Mouse (Mus musculus) hindbrain, embryonic 13.5 days (tissue): Measurements from ENCODE around the gene Pknox1. TPM values are rescaled to one million over a fixed set of nuclear protein-coding genes. Genes with fewer than 3 reads are reported as not detected.

Experiments used
- ATAC-seq: fragments of 200-750 bp; cut with Nextera tagmentation; 2 replicates; pipeline ENCODE4 v1.8.0; 2017; ENCODE audit warnings: moderate TSS enrichment; ENCODE audit not compliant: low FRiP score
- H3K27ac ChIP-seq: fragments of 300-500 bp; sonication (generic); 2 replicates; pipeline ENCODE4 v1.5.1; 2015; ENCODE audit warnings: inconsistent platforms, mild to moderate bottlenecking, moderate library complexity
- H3K27me3 ChIP-seq: fragments of 300-500 bp; sonication (generic); 2 replicates; pipeline ENCODE4 v1.6.1; 2015; ENCODE audit warnings: mild to moderate bottlenecking, inconsistent platforms
- H3K36me3 ChIP-seq: fragments of 300-500 bp; sonication (generic); 2 replicates; pipeline ENCODE4 v1.6.1; 2015; ENCODE audit warnings: mild to moderate bottlenecking, inconsistent platforms
- H3K4me1 ChIP-seq: fragments of 300-500 bp; sonication (generic); replicated peaks from 2 replicates; pipeline ENCODE4 v1.6.1; 2015; ENCODE audit warnings: inconsistent platforms
- H3K4me2 ChIP-seq: fragments of 300-500 bp; sonication (generic); 2 replicates; pipeline ENCODE4 v1.6.1; 2015; ENCODE audit warnings: inconsistent platforms, mild to moderate bottlenecking, moderate library complexity
- H3K4me3 ChIP-seq: fragments of 300-500 bp; sonication (generic); 2 replicates; pipeline ENCODE4 v1.5.1; 2015; ENCODE audit warnings: mild to moderate bottlenecking, inconsistent platforms
- H3K9ac ChIP-seq: fragments of 300-500 bp; sonication (generic); 2 replicates; pipeline ENCODE4 v1.6.1; 2015; ENCODE audit warnings: mild to moderate bottlenecking, inconsistent platforms
- H3K9me3 ChIP-seq: fragments of 300-500 bp; sonication (generic); 2 replicates; pipeline ENCODE4 v1.6.1; 2016; ENCODE audit warnings: inconsistent platforms
- WGBS: fragments of 180-500 bp; shearing (Covaris S2); methylation state at CpG from one replicate; pipeline ENCODE4 v1.1.7; 2015; 5-methylcytosine and 5-hydroxymethylcytosine counted together
- microRNA-seq: library from miRNA; unstranded; fragments of <30 nt; microRNA quantifications from one replicate; pipeline ENCODE4, GENCODE M21; 2016
- polyA plus RNA-seq: library from polyadenylated mRNA; unstranded; fragments of >200 nt; fragmentation: Nextera tagmentation; extraction: Ambion mirVana; gene quantifications from 2 replicates; pipeline ENCODE4 v1.2.1, GENCODE M21; 2015

The Pknox1 gene
- polyA plus RNA-seq, 1 experiment from 2014 or later, result 42.5 TPM

- Histone ChIP-seq H3K27me3 (peaks cover 36% of the 10 kb centered on the region), H3K4me2 (no peak overlapping the region), H3K9me3 (no peaks in the 10 kb centered on the region), H3K9ac (no peak overlapping the region), H3K4me1 (peaks cover 22% of the 10 kb centered on the region), H3K36me3 (peaks cover 2% of the 10 kb centered on the region; the same call in 1 of the 2 replicates), H3K4me3 (no peak overlapping the region), H3K27ac (no peak overlapping the region)
- 56% methylated on average over 4 of the region's 4 CpGs for WGBS
- ATAC-seq, result no peak
Observed at GRCm38 (mm10) chr17:31639651-31640050, 75.1 kb downstream of the Pknox1 start.

DNA sequence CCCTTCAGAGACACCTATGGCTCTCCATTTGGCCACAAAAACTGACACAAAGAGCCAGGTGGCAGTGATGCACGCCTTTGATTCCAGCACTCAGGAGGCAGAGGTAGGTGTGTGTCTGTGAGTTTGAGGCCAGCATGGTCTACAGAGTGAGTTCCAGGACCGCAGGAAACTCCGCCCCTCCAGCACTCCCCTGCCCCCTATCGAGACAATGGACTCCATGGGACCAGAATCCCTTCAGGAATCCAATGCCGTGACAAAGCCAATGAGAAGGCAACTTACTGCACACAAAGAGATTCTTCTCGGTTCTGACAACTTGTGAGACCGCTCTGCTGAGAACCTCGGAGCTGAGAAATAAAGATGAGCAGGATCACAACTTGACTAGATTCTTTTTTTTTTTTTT is 77.8 kb downstream of the Pknox1 start:
- peaks cover 25% of the 10 kb centered on the region for H3K36me3 ChIP-seq
- H3K9ac ChIP-seq, result no peak overlapping the region
- H3K27ac ChIP-seq, result no peak overlapping the region
- no peak for ATAC-seq
- peaks cover 10% of the 10 kb centered on the region for H3K27me3 ChIP-seq
- peaks cover 8% of the 10 kb centered on the region for H3K4me1 ChIP-seq
- 43% methylated on average over 8 of the region's 8 CpGs for WGBS
- no peaks in the 10 kb centered on the region for H3K9me3 ChIP-seq
- no peak overlapping the region for H3K4me2 ChIP-seq
- no peak overlapping the region for H3K4me3 ChIP-seq

GRCm38 (mm10) chr17:31642913-31643312 is 78.4 kb downstream of the Pknox1 start:
- Histone ChIP-seq H3K4me3 (no peak overlapping the region), H3K27ac (no peak overlapping the region), H3K9me3 (no peaks in the 10 kb centered on the region), H3K9ac (no peak overlapping the region), H3K27me3 (peaks cover 5% of the 10 kb centered on the region; the same call in 1 of the 2 replicates), H3K4me2 (no peak overlapping the region), H3K36me3 (peaks cover 31% of the 10 kb centered on the region), H3K4me1 (0 out of 2 replicates have a peak, but pooled peaks cover 2% of the 10 kb centered on the region)
- ATAC-seq, result no peak
- 71% methylated on average over 4 of the region's 4 CpGs for WGBS

GRCm38 (mm10) chr17:31646199-31647002 is 81.9 kb downstream of the Pknox1 start:
- Histone ChIP-seq H3K4me2 (no peak overlapping the region), H3K4me3 (no peak overlapping the region), H3K27me3 (no peaks in the 10 kb centered on the region), H3K4me1 (no peaks in the 10 kb centered on the region), H3K27ac (no peak overlapping the region), H3K36me3 (peaks cover 66% of the 10 kb centered on the region), H3K9ac (no peak overlapping the region), H3K9me3 (no peaks in the 10 kb centered on the region)
- no peak for ATAC-seq
- 94% methylated on average over 5 of the region's 5 CpGs for WGBS

DNA sequence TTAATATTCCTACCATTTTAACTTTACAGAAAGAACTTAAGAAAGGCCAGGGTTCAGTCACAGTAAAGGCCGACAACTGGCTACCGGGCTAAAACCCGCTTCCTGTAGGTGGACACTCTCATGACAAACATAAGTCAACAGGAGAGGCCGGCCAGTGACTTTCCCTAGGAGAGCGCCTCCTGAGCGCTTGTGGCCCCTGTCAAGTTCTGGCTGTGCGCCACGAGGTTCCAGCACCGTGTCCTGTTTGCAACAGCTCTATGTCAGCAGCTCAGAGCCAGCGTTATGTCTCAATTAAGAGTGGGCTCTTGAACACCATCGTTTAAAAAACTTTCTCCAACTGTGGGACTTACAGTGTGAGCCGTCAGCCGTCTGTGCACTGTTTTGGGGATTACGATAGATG is 87.6 kb downstream of the Pknox1 start:
- Histone ChIP-seq H3K27ac (no peak overlapping the region), H3K27me3 (no peaks in the 10 kb centered on the region), H3K4me1 (peaks cover 12% of the 10 kb centered on the region), H3K36me3 (peaks cover 87% of the 10 kb centered on the region), H3K9ac (no peak overlapping the region), H3K4me3 (no peak overlapping the region), H3K9me3 (no peaks in the 10 kb centered on the region), H3K4me2 (no peak overlapping the region)
- 93% methylated on average over 14 of the region's 14 CpGs for WGBS
- no peak for ATAC-seq

DNA sequence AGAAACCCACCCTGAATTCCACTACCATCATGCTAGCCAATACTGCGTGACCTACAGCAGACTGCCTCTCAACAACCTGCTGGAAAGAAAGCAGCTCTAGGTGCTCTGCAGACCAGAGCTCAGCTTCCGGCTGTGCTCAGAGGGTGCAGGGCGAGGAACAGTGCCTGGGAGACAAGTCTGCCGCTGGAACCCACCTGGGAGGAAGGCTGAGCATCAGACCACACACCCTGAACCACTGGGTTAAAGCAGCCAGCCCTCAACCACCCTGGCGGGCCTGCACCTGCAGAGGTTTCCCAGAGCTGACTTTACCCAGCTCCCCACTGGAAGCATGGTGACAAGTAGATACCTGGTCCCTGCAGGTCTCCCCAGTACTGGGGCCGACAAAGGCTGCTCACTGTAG is 88.7 kb downstream of the Pknox1 start:
- Histone ChIP-seq H3K4me2 (no peak overlapping the region), H3K27ac (no peak overlapping the region), H3K4me3 (no peak overlapping the region), H3K36me3 (peaks cover 76% of the 10 kb centered on the region), H3K9me3 (no peaks in the 10 kb centered on the region), H3K4me1 (peaks cover 19% of the 10 kb centered on the region), H3K9ac (no peak overlapping the region), H3K27me3 (no peaks in the 10 kb centered on the region)
- ATAC-seq, result no peak
- 92% methylated on average over 6 of the region's 6 CpGs for WGBS

GRCm38 (mm10) chr17:31655366-31655765 is 90.8 kb downstream of the Pknox1 start:
- Histone ChIP-seq H3K27ac (no peak overlapping the region), H3K9ac (no peak overlapping the region), H3K9me3 (no peaks in the 10 kb centered on the region), H3K36me3 (peaks cover 55% of the 10 kb centered on the region), H3K4me3 (no peak overlapping the region), H3K27me3 (no peaks in the 10 kb centered on the region), H3K4me2 (no peak overlapping the region), H3K4me1 (peaks cover 24% of the 10 kb centered on the region)
- WGBS, result 85% methylated on average over 4 of the region's 4 CpGs
- no peak for ATAC-seq

- H3K27ac ChIP-seq, result no peak overlapping the region
- H3K27me3 ChIP-seq, result no peaks in the 10 kb centered on the region
- H3K9me3 ChIP-seq, result no peaks in the 10 kb centered on the region
- WGBS, result 89% methylated on average over 5 of the region's 5 CpGs
- peaks cover 24% of the 10 kb centered on the region for H3K4me1 ChIP-seq
- H3K36me3 ChIP-seq, result peaks cover 42% of the 10 kb centered on the region
- peak overlapping the region; percentile 80; the same call in 1 of the 2 replicates for H3K4me2 ChIP-seq
- no peak overlapping the region for H3K4me3 ChIP-seq
- ATAC-seq, result no peak
- H3K9ac ChIP-seq, result no peak overlapping the region
Observed at GRCm38 (mm10) chr17:31656682-31657081, 92.1 kb downstream of the Pknox1 start.

Small RNA genes lying within 50 kb of the gene (microRNA-seq; reads per million reads assigned to microRNA genes)
- gene Gm24970, result not detected

Other genes starting within 250 kb of the Pknox1 start
- gene Pde9a, start 178.5 kb upstream of the Pknox1 start, polyA plus RNA-seq, result 36.7 and 37.8 TPM in 2 replicates
- 33.2 and 38.5 TPM in 2 replicates for gene Wdr4, start 44.8 kb upstream of the Pknox1 start, polyA plus RNA-seq
- gene Ndufv3, start 44.6 kb upstream of the Pknox1 start, polyA plus RNA-seq, result 399 and 414 TPM in 2 replicates
- 4.5 and 4.6 TPM in 2 replicates for gene Cbs, start 72.5 kb downstream of the Pknox1 start, polyA plus RNA-seq
- gene U2af1, start 94.2 kb downstream of the Pknox1 start, polyA plus RNA-seq, result 234 and 244 TPM in 2 replicates
- not detected in 2 replicates for gene Cryaa, start 113.1 kb downstream of the Pknox1 start, polyA plus RNA-seq